Mouse (Mus musculus) spleen, adult 2 months (tissue): ENCODE data around the gene Sult3a1. TPM values are rescaled to one million over a fixed set of nuclear protein-coding genes. Genes with fewer than 3 reads are reported as not detected.
"Not testable (repeated sequence)": the region's sequence is repeated elsewhere in the genome, so short reads cannot be mapped to it uniquely, and the experiment has no call there.

Experiments used
- DNase-seq, 2 experiments: peaks; one replicate each; pipeline versions ENCODE4 v3.0.0 to v3.0.0-alpha.2; 2012 to 2021; ENCODE audit warnings: low spot score in 2 of 2, low read depth in 1 of 2
- H3K27ac ChIP-seq: fragments of 200-500 bp; 2 replicates; pipeline ENCODE4 v1.5.1; 2012; ENCODE audit warnings: low read length, inconsistent platforms; ENCODE audit not compliant: insufficient read depth
- H3K27me3 ChIP-seq: fragments of 200-500 bp; 2 replicates; pipeline ENCODE4 v1.6.1; 2012; ENCODE audit warnings: mild to moderate bottlenecking, moderate library complexity, low read length, inconsistent platforms; ENCODE audit not compliant: control insufficient read depth, insufficient read depth
- H3K36me3 ChIP-seq: fragments of 200-500 bp; 2 replicates; pipeline ENCODE4 v1.6.1; 2012; ENCODE audit warnings: mild to moderate bottlenecking, low read length, inconsistent platforms; ENCODE audit not compliant: control insufficient read depth, insufficient read depth
- H3K4me1 ChIP-seq: fragments of 200-500 bp; 2 replicates; pipeline ENCODE4 v1.6.1; 2011; ENCODE audit warnings: inconsistent platforms; ENCODE audit not compliant: control insufficient read depth, insufficient read depth, insufficient read length
- H3K4me3 ChIP-seq: fragments of 200-500 bp; 2 replicates; pipeline ENCODE4 v1.5.1; 2011; ENCODE audit warnings: mild to moderate bottlenecking, inconsistent platforms; ENCODE audit not compliant: insufficient read depth, insufficient read length; ENCODE audit errors: extremely low read depth
- CTCF ChIP-seq: fragments of 200-500 bp; IDR thresholded peaks from 2 replicates; pipeline ENCODE4 v1.5.1; 2011; ENCODE audit warnings: mild to moderate bottlenecking, inconsistent platforms; ENCODE audit not compliant: insufficient read depth, insufficient read length, insufficient replicate concordance; ENCODE audit errors: extremely low read depth
- POLR2A ChIP-seq: fragments of 200-500 bp; IDR thresholded peaks from 2 replicates; pipeline ENCODE4 v1.6.1; 2011; ENCODE audit warnings: low read depth, low read length, inconsistent platforms
- WGBS: fragments of 180-500 bp; shearing (Covaris S2); methylation state at CpG from one replicate; pipeline ENCODE4 v1.1.7; 2018; 5-methylcytosine and 5-hydroxymethylcytosine counted together
- polyA plus RNA-seq: library from polyadenylated mRNA; depleted of rRNA; stranded (reverse); fragments of >200 nt; gene quantifications from 2 replicates; pipeline ENCODE4 v1.2.3, GENCODE M21; 2012; rRNA removed

Sult3a1 gene
- polyA plus RNA-seq, 1 experiment = not detected

DNA sequence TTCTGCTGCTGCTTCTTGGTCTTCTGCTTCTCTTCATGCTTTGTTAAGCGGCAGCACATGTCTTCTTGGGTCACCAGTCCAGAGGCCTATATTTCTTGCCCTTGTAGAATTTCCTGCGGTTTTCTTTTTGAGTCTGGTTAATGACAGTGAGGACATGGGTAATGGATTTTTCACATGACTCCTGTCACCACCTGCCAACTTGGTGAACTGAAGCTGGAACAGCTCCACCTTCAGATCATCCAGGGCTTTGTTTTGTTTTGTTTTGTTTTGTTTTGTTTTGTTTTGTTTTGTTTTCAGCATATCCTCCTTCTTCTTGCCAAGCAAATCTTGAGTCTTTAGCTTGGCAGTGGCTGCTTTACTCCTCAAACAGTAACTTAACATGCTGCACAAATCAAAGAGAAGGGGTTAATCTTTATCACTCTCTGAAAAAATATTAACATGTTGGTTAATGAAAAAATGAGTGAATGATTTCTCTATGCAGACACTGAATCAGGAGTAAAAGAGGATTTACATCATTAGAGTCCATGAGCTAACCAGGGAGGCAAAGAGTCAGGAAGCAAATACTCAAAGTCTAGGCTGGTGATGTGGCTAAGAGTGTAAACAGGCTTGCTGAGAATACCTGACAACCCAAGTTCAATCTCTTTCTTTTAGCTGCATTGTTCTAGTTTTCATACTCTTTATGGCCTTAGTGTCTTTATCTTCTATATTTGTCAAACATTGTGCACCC is 15.3 kb downstream of the Sult3a1 start:
- H3K36me3 ChIP-seq = no peaks in the 10 kb centered on the region
- H3K4me1 ChIP-seq = no peaks in the 10 kb centered on the region
- H3K27ac ChIP-seq = no peak overlapping the region
- H3K27me3 ChIP-seq = no peaks in the 10 kb centered on the region
- TF ChIP-seq POLR2A = no peak
- no peak for TF ChIP-seq CTCF
- WGBS = 86% methylated on average over 2 of the region's 2 CpGs
- no peak for DNase-seq
- no peak overlapping the region for H3K4me3 ChIP-seq

DNA sequence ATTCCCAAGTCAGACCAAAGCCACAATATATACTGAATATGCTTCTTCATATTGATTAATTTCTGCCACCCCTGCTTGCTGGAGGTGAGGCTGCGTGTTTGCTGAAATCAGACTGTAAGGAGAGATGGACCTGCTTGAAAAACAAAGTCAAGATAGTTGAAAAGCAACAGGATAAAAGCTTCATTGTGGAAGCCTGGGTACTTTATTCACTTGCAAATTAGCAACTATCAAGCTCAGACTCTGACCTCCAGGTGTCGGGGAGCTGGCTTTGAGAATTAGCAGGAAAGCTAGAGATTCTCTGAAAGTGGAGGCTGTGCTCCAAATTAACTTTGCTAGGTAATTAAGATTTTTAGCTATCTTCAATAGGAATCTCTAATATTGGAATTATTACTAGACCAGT is 24.9 kb downstream of the Sult3a1 start:
- not testable (repeated sequence) for H3K27me3 ChIP-seq, H3K27ac ChIP-seq, H3K36me3 ChIP-seq, DNase-seq, H3K4me1 ChIP-seq, H3K4me3 ChIP-seq
- WGBS = 88% methylated on average over 2 of the region's 2 CpGs

DNA sequence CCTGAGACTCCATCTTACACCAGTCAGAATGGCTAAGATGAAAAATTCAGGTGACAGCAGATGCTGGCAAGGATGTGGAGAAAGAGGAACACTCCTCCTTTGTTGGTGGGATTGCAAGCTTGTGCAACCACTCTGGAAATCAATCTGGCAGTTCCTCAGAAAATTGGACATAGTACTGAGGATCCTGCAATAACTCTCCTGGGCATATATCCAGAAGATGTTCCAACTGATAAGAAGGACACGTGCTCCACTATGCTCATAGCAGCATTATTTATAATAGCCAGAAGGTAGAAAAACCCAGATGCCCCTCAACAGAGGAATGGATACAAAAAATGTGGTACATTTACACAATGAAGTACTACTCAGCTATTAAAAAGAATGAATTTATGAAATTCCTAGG is 44.0 kb downstream of the Sult3a1 start:
- not testable (repeated sequence) for H3K27ac ChIP-seq, DNase-seq, H3K36me3 ChIP-seq, H3K4me3 ChIP-seq, H3K4me1 ChIP-seq, H3K27me3 ChIP-seq
- WGBS = 73% methylated on average over 1 of the region's 1 CpGs

DNA sequence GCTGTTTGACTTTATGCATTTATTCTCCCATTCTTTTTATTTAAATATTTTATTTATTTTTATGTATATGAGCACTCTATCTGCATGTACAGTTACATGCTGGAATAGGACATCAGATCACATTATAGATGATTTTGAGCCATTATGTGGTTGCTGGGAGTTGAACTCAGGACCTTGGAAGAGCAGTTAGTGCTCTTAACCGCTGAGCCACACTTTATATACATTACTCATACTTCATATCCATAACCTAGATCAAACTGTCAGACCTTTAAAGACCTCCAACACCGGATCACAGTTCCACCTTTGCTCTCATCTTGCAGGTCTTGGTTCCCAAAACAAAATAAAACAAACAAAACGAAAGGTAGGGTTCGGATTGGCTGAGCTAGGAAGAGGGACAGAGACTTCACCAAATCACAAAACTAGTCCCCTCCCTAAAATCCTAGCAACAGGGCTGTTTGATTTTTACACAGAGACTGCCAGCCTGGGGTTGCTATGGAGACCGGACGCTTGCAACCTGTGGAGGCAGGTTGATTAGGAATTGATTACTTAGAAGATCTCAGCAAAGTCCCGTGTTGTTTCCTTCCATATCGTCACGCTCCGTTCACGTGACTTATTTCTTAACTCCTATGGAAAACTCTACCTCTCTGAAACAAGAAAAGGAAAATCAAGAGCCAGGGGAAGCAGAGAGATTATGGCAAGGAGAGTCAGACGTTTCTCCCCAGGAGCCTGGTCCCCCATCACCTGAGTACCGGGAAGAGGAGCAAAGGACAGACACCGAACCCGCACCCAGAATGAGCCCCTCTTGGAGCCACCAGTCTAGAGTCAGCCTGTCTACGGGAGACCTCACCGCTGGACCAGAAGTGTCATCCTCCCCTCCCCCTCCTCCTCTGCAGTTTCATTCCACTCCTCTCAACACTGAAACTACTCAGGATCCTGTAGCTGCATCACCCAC is 47.3 kb downstream of the Sult3a1 start, which contains the start of gene Rsph4a:
Rsph4a (plus strand) TSS at position 582 of the 952 bp plus-strand sequence.
- no peaks in the 10 kb centered on the region for H3K36me3 ChIP-seq
- DNase-seq = no peak
- H3K4me3 ChIP-seq = no peak within 1 kb of the TSS
- WGBS = 10% methylated on average over 17 of the region's 17 CpGs
- H3K4me1 ChIP-seq = 0 out of 2 replicates have a peak, but pooled peaks cover 4% of the 10 kb centered on the region
- TF ChIP-seq POLR2A (no peak), CTCF (no peak)
- peaks cover 2% of the 10 kb centered on the region for H3K27me3 ChIP-seq
- no peak within 1 kb of the TSS for H3K27ac ChIP-seq

DNA sequence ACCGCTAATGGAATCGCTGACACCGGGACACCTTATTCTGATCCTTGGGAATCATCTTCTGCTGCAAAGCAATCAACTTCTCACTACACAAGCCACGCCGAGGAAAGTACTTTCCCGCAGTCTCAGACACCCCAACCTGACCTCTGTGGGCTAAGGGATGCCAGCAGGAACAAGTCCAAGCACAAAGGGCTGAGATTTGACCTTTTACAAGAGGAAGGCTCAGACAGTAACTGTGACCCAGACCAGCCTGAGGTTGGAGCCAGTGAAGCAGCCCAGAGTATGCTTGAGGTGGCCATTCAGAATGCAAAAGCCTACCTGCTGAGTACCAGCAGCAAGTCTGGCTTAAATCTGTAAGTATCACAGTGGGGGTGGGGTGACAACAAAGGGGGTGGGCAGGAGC is 48.0 kb downstream of the Sult3a1 start:
- Histone ChIP-seq H3K27ac (no peak overlapping the region), H3K36me3 (no peaks in the 10 kb centered on the region), H3K27me3 (peaks cover 2% of the 10 kb centered on the region), H3K4me3 (no peak overlapping the region), H3K4me1 (0 out of 2 replicates have a peak, but pooled peaks cover 4% of the 10 kb centered on the region)
- no peak for DNase-seq
- TF ChIP-seq POLR2A (no peak), CTCF (no peak)
- 21% methylated on average over 6 of the region's 6 CpGs for WGBS

Other genes with a start within 250 kb of the Sult3a1 start
- gene Clvs2, start 233.0 kb upstream of the Sult3a1 start, polyA plus RNA-seq = not detected in 2 replicates
- not detected in 2 replicates for gene Sult3a2, start 71.0 kb upstream of the Sult3a1 start, polyA plus RNA-seq
- gene Rsph4a, start 47.4 kb downstream of the Sult3a1 start, polyA plus RNA-seq = 0.02 TPM in 1 of 2 replicates, not detected in the other
- 7.0 and 9.4 TPM in 2 replicates for gene Zup1, start 93.5 kb downstream of the Sult3a1 start, polyA plus RNA-seq
- gene Rwdd1, start 161.9 kb downstream of the Sult3a1 start, polyA plus RNA-seq = 19.3 and 33.1 TPM in 2 replicates
- gene Trappc3l, start 179.9 kb downstream of the Sult3a1 start, polyA plus RNA-seq = not detected in 2 replicates
- gene Calhm4, start 186.6 kb downstream of the Sult3a1 start, polyA plus RNA-seq = not detected in 2 replicates
- 0.19 and 0.27 TPM in 2 replicates for gene Calhm5, start 238.8 kb downstream of the Sult3a1 start, polyA plus RNA-seq